Mouse (Mus musculus) spleen, postnatal 0 days (tissue): ENCODE results near the gene Tmem220. TPM values are rescaled to one million over a fixed set of nuclear protein-coding genes. Genes with fewer than 3 reads are reported as not detected.

ENCODE experiments used
- polyA plus RNA-seq: library from polyadenylated mRNA; unstranded; fragments of >200 nt; fragmentation: Nextera tagmentation; extraction: Ambion mirVana; gene quantifications from 2 replicates; pipeline ENCODE4 v1.2.1, GENCODE M21; 2015

Gene Tmem220
- 1.1 TPM in 2 replicates for polyA plus RNA-seq

GRCm38 (mm10) chr11:67024867-67025477 lies at the start of gene Tmem220:
Tmem220 (plus strand) TSS chr11:67025154.

GRCm38 (mm10) chr11:67052321-67052952 lies 27.5 kb downstream of the Tmem220 start, which contains the start of the genes Adprm and Sco1:
Adprm (minus strand) TSS chr11:67052594.
Sco1 (plus strand) TSS chr11:67052670.

GRCm38 (mm10) chr11:67078000-67078399 lies 53.0 kb downstream of the Tmem220 start, which contains the start of gene Myh3:
Myh3 (plus strand) TSS chr11:67078300.

Other genes starting within 250 kb of the Tmem220 start
- not detected in 2 replicates for gene Pirt, start 113.2 kb upstream of the Tmem220 start, polyA plus RNA-seq
- gene Tmem238l, start 68.5 kb upstream of the Tmem220 start, polyA plus RNA-seq = not detected in 2 replicates
- 17.1 and 22.7 TPM in 2 replicates for gene Adprm, start 27.4 kb downstream of the Tmem220 start, polyA plus RNA-seq
- 6.5 and 7.4 TPM in 2 replicates for gene Sco1, start 27.5 kb downstream of the Tmem220 start, polyA plus RNA-seq
- 0.10 TPM in 1 of 2 replicates, not detected in the other for gene Myh3, start 53.1 kb downstream of the Tmem220 start, polyA plus RNA-seq
- 0.23 TPM in 2 replicates for gene Myh2, start 145.9 kb downstream of the Tmem220 start, polyA plus RNA-seq
- 1.4 and 1.5 TPM in 2 replicates for gene Myh1, start 174.9 kb downstream of the Tmem220 start, polyA plus RNA-seq
- gene Myh4, start 212.9 kb downstream of the Tmem220 start, polyA plus RNA-seq = not detected in 2 replicates